23 mouse cellular contexts compared by ENCODE assay signal in the genomic region with DNA sequence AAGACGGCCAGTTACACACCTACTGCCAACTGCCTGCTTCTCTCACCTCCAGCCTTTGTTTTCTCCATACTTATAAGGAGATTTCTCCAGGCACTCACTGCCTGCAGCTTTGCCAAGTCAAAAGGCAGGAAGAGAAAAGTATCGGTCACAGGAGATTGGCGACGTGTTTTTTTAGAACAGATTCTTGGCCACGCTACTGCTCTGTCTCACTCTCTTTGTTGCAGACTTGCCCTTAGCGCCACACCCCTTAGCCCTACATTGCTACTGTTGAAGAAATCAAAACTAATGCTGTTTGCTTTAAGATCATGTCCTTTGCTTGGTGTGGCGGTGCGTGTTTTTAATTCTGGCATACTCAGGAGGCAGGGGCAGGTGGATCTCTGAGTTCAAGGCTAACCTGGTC. TPM values are rescaled to one million over a fixed set of nuclear protein-coding genes. Genes with fewer than 3 reads are reported as not detected.
DNase-seq lines count a peak whose midpoint lies in the region; ATAC-seq and TF ChIP-seq lines count a peak whose summit lies in the region.
"Had no signal": no experiment of that assay in that cellular context is flagged by ENCODE, and none has a peak within 500 bp of the region (broad histone marks: within the 10 kb centered on the region; RNA-seq: fewer than 3 reads in every experiment).

No protein-coding gene starts in this region.

- ATAC-seq in heart, embryonic 15.5 days (replicated peaks; ENCODE audit: insufficient number of reproducible peaks, insufficient read depth, low FRiP score, low read depth) = no peak
- no peak for ATAC-seq in kidney, embryonic 16.5 days (ENCODE audit: low FRiP score, low TSS enrichment)
- ATAC-seq in midbrain, postnatal 0 days (ENCODE audit: low FRiP score) = no peak
- ATAC-seq: hindbrain, postnatal 0 days; midbrain, embryonic 13.5 days had no signal

- peaks cover 34% of the 10 kb centered on the region for H3K4me1 ChIP-seq in heart, embryonic 15.5 days (replicated peaks)
- H3K4me1 ChIP-seq in kidney, embryonic 16.5 days (ENCODE audit: insufficient read depth, low read length) = peaks cover 28% of the 10 kb centered on the region
- H3K4me1 ChIP-seq in embryonic facial prominence, embryonic 10.5 days = peaks cover 52% of the 10 kb centered on the region
- H3K4me1 ChIP-seq in midbrain, postnatal 0 days (ENCODE audit: insufficient read depth, low read length) = peaks cover 5% of the 10 kb centered on the region; the same call in 1 of the 2 replicates

- intact Hi-C loops in heart, postnatal 25 days (cut with DNase I) = no loop called here

- 40% methylated on average over 8 of the region's 8 CpGs for WGBS in heart, embryonic 15.5 days
- 57% methylated on average over 8 of the region's 8 CpGs for WGBS in kidney, embryonic 16.5 days
- WGBS in embryonic facial prominence, embryonic 10.5 days = 65% methylated on average over 8 of the region's 8 CpGs
- 68% methylated on average over 8 of the region's 8 CpGs for WGBS in midbrain, postnatal 0 days

- DNase-seq in heart, postnatal 25 days (ENCODE audit: low spot score) = no peak
- no peak for DNase-seq in kidney, postnatal 25 days
- no peak for DNase-seq in embryonic facial prominence, embryonic 10.5 days (ENCODE audit: low spot score)
- peak; percentile 37 for DNase-seq in lung, postnatal 36 days
- no peak for DNase-seq in midbrain, postnatal 0 days (ENCODE audit: low spot score)
- no peak for DNase-seq in urinary bladder, postnatal 36 days (ENCODE audit: low spot score in 2 of 2)
- DNase-seq: adrenal gland, postnatal 25 days; cerebellum, adult 11 months; cerebellum, postnatal 10 days; gastrocnemius, adult 2 months; kidney, adult 2 months; spleen, adult 18-20 months had no signal

- H3K4me2 ChIP-seq in heart, embryonic 15.5 days = no peak overlapping the region
- no peak overlapping the region for H3K4me2 ChIP-seq in kidney, embryonic 16.5 days (replicated peaks; ENCODE audit: low read depth, low read length)
- H3K4me2 ChIP-seq in midbrain, postnatal 0 days (ENCODE audit: low read depth, low read length, poor library complexity, severe bottlenecking) = no peak overlapping the region
- H3K4me2 ChIP-seq: embryonic facial prominence, embryonic 15.5 days; limb, embryonic 15.5 days; liver, embryonic 15.5 days; midbrain, embryonic 13.5 days; neural tube, embryonic 13.5 days had no signal

- peaks cover 9% of the 10 kb centered on the region; the same call in 1 of the 2 replicates for H3K27me3 ChIP-seq in heart, embryonic 15.5 days
- H3K27me3 ChIP-seq in kidney, embryonic 16.5 days (ENCODE audit: insufficient read depth, low read length) = peaks cover 9% of the 10 kb centered on the region; the same call in 1 of the 2 replicates
- H3K27me3 ChIP-seq in embryonic facial prominence, embryonic 10.5 days (replicated peaks; ENCODE audit: low read depth, poor library complexity, severe bottlenecking) = peaks cover 58% of the 10 kb centered on the region
- H3K27me3 ChIP-seq in midbrain, postnatal 0 days (ENCODE audit: insufficient read depth, low read length) = peaks cover 27% of the 10 kb centered on the region

- no peak for TF ChIP-seq CTCF in midbrain, postnatal 0 days (IDR thresholded peaks at IDR 0.05)

- peak overlapping the region; percentile 35 for H3K27ac ChIP-seq in heart, embryonic 15.5 days
- H3K27ac ChIP-seq in kidney, embryonic 16.5 days (ENCODE audit: low read length) = peak overlapping the region; percentile 81
- H3K27ac ChIP-seq in embryonic facial prominence, embryonic 10.5 days (replicated peaks) = peak overlapping the region; percentile 40; the same call in 1 of the 2 replicates
- H3K27ac ChIP-seq in midbrain, postnatal 0 days (ENCODE audit: low read depth, low read length) = no peak overlapping the region
- H3K27ac ChIP-seq: embryonic facial prominence, embryonic 15.5 days; gastrocnemius, adult 2 months; hindbrain, postnatal 0 days; limb, embryonic 15.5 days; liver, embryonic 15.5 days; midbrain, embryonic 13.5 days; neural tube, embryonic 13.5 days had no signal

- no peaks in the 10 kb centered on the region for H3K36me3 ChIP-seq in heart, embryonic 15.5 days
- H3K36me3 ChIP-seq in kidney, embryonic 16.5 days (ENCODE audit: insufficient read depth, low read length) = no peaks in the 10 kb centered on the region
- no peaks in the 10 kb centered on the region for H3K36me3 ChIP-seq in embryonic facial prominence, embryonic 10.5 days (replicated peaks)
- no peaks in the 10 kb centered on the region for H3K36me3 ChIP-seq in midbrain, postnatal 0 days (ENCODE audit: insufficient read depth, low read length)
- H3K36me3 ChIP-seq: embryonic facial prominence, embryonic 15.5 days; limb, embryonic 15.5 days; liver, embryonic 15.5 days; midbrain, embryonic 13.5 days; neural tube, embryonic 13.5 days had no signal

- H3K9me3 ChIP-seq in heart, embryonic 15.5 days (replicated peaks) = no peaks in the 10 kb centered on the region
- H3K9me3 ChIP-seq in kidney, embryonic 16.5 days (ENCODE audit: low read length) = no peaks in the 10 kb centered on the region
- no peaks in the 10 kb centered on the region for H3K9me3 ChIP-seq in embryonic facial prominence, embryonic 10.5 days
- H3K9me3 ChIP-seq in midbrain, postnatal 0 days (ENCODE audit: low read length) = no peaks in the 10 kb centered on the region
- H3K9me3 ChIP-seq: embryonic facial prominence, embryonic 15.5 days; limb, embryonic 15.5 days; liver, embryonic 15.5 days; midbrain, embryonic 13.5 days; neural tube, embryonic 13.5 days had no signal

- no peak overlapping the region for H3K4me3 ChIP-seq in heart, embryonic 15.5 days
- no peak overlapping the region for H3K4me3 ChIP-seq in kidney, embryonic 16.5 days (ENCODE audit: low read length)
- H3K4me3 ChIP-seq in embryonic facial prominence, embryonic 10.5 days = no peak overlapping the region
- H3K4me3 ChIP-seq in midbrain, postnatal 0 days (ENCODE audit: low read depth, low read length) = no peak overlapping the region
- H3K4me3 ChIP-seq: embryonic facial prominence, embryonic 15.5 days; gastrocnemius, adult 2 months; limb, embryonic 15.5 days; liver, embryonic 15.5 days; midbrain, embryonic 13.5 days; neural tube, embryonic 13.5 days had no signal

- no peak overlapping the region for H3K9ac ChIP-seq in heart, embryonic 15.5 days
- no peak overlapping the region for H3K9ac ChIP-seq in kidney, embryonic 16.5 days (replicated peaks; ENCODE audit: low read length)
- H3K9ac ChIP-seq in midbrain, postnatal 0 days (replicated peaks; ENCODE audit: low read length, poor library complexity, severe bottlenecking) = no peak overlapping the region
- H3K9ac ChIP-seq: embryonic facial prominence, embryonic 15.5 days; limb, embryonic 15.5 days; liver, embryonic 15.5 days; midbrain, embryonic 13.5 days; neural tube, embryonic 13.5 days had no signal

RNA-seq across cellular contexts. Expression of gene Krt18, which starts 4.1 kb away (rescaled TPM):
- 33.1 and 213 TPM in 2 replicates for polyA plus RNA-seq in heart, embryonic 15.5 days (2015; fragmentation: Nextera tagmentation; extraction: Ambion mirVana)
- 1 to 10 TPM; 3.7 to 4.9 TPM for total RNA-seq in heart, postnatal 25 days (2021)
- polyA plus RNA-seq in kidney, embryonic 16.5 days (2015; fragmentation: Nextera tagmentation; extraction: Ambion mirVana) = 216 and 223 TPM in 2 replicates
- 95.2 and 101 TPM in 2 replicates for polyA plus RNA-seq in embryonic facial prominence, embryonic 10.5 days (2016; fragmentation: Nextera tagmentation; extraction: Ambion mirVana)
- total RNA-seq in midbrain, postnatal 0 days (2014; rRNA removed) = 0.99 and 1.7 TPM in 2 replicates
- 1.8 and 2.1 TPM in 2 replicates for polyA plus RNA-seq in midbrain, postnatal 0 days (2015; fragmentation: Nextera tagmentation; extraction: Ambion mirVana)

RNA-seq across cellular contexts. Expression of gene Krt8, which starts 19.6 kb away (rescaled TPM):
- 30.3 and 197 TPM in 2 replicates for polyA plus RNA-seq in heart, embryonic 15.5 days (2015; fragmentation: Nextera tagmentation; extraction: Ambion mirVana)
- 1 to 10 TPM; 2.5 to 2.7 TPM for total RNA-seq in heart, postnatal 25 days (2021)
- polyA plus RNA-seq in kidney, embryonic 16.5 days (2015; fragmentation: Nextera tagmentation; extraction: Ambion mirVana) = 267 and 282 TPM in 2 replicates
- 86.3 and 91.9 TPM in 2 replicates for polyA plus RNA-seq in embryonic facial prominence, embryonic 10.5 days (2016; fragmentation: Nextera tagmentation; extraction: Ambion mirVana)
- total RNA-seq in midbrain, postnatal 0 days (2014; rRNA removed) = 0.61 and 1.6 TPM in 2 replicates
- 0.60 and 0.63 TPM in 2 replicates for polyA plus RNA-seq in midbrain, postnatal 0 days (2015; fragmentation: Nextera tagmentation; extraction: Ambion mirVana)
- total RNA-seq: CH12.LX; gastrocnemius, adult 2 months; layer of hippocampus, adult 18-20 months; megakaryocyte, adult 5-6 weeks had no signal

RNA-seq across cellular contexts. Expression of gene Eif4b, which starts 49.7 kb away (rescaled TPM):
- polyA plus RNA-seq in heart, embryonic 15.5 days (2015; fragmentation: Nextera tagmentation; extraction: Ambion mirVana) = 56.5 and 71.8 TPM in 2 replicates
- total RNA-seq in heart, postnatal 25 days (2021) = 100 to 1,000 TPM; 131 to 144 TPM
- polyA plus RNA-seq in kidney, embryonic 16.5 days (2015; fragmentation: Nextera tagmentation; extraction: Ambion mirVana) = 137 and 140 TPM in 2 replicates
- 133 and 136 TPM in 2 replicates for polyA plus RNA-seq in embryonic facial prominence, embryonic 10.5 days (2016; fragmentation: Nextera tagmentation; extraction: Ambion mirVana)
- 161 and 169 TPM in 2 replicates for total RNA-seq in midbrain, postnatal 0 days (2014; rRNA removed)
- 65.8 and 68.2 TPM in 2 replicates for polyA plus RNA-seq in midbrain, postnatal 0 days (2015; fragmentation: Nextera tagmentation; extraction: Ambion mirVana)

Comparison
In these comparisons a context has a peak if more than half of its experiments do, and no peak if none do; other contexts are left out.
1. RNA of gene Krt18, which starts 4.1 kb away (polyA plus RNA-seq): 216 to 223 TPM in kidney, embryonic 16.5 days, 95.2 to 101 TPM in embryonic facial prominence, embryonic 10.5 days and 33.1 to 213 TPM in heart, embryonic 15.5 days; 1.8 to 2.1 TPM in midbrain, postnatal 0 days; every median in the first group is over 10 times any median in the second.
2. RNA of gene Krt8, which starts 19.6 kb away (polyA plus RNA-seq): 267 to 282 TPM in kidney, embryonic 16.5 days, 86.3 to 91.9 TPM in embryonic facial prominence, embryonic 10.5 days and 30.3 to 197 TPM in heart, embryonic 15.5 days; 0.60 to 0.63 TPM in midbrain, postnatal 0 days; every median in the first group is over 10 times any median in the second.